Mouse (Mus musculus): ENCODE measurements around the gene Fam234b.

DNA sequence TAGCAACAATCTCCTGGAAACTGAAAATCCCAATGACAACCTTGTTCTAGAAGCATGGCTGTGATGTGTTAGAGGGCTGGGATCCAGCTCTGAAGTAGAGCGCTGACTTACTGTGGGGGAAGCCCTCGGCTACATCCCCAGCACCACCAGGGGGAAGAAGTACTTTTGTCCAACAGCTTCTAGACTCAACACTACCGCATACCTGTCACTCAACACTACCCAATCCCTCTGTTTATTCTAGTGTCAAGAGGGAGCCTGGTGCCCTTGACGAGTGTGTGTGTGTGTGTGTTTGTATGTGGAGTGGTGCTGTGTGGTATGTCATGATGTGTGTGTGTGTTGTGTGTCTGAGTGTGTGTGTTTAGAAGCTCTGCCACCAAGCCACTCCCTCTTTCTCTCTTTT lies 40.3 kb upstream of the Fam234b start:
- TF ChIP-seq POLR2AphosphoS5 (IDR thresholded peaks at IDR 0.05; ENCODE audit: insufficient replicate concordance, low read depth, low read length) (no peak), CTCF (IDR thresholded peaks at IDR 0.05; ENCODE audit: low read depth, low read length) (no peak), GATA1 (IDR thresholded peaks at IDR 0.05; ENCODE audit: borderline replicate concordance, low read length) (no peak), TAL1 (conservative IDR thresholded peaks at IDR 0.05; ENCODE audit: low read depth, low read length) (no peak)

Measured in G1E (cell line).